Mouse (Mus musculus) midbrain, embryonic 11.5 days (tissue): ENCODE data around the gene Kpna6. TPM values are rescaled to one million over a fixed set of nuclear protein-coding genes. Genes with fewer than 3 reads are reported as not detected.

ENCODE experiments used
- ATAC-seq: fragments of 200-750 bp; cut with Nextera tagmentation; 2 replicates; pipeline ENCODE4 v1.8.0; 2017; ENCODE audit warnings: moderate TSS enrichment, moderate library complexity; ENCODE audit not compliant: low FRiP score
- DNase-seq: peaks from one replicate; pipeline ENCODE4 v3.0.0; 2015; ENCODE audit warnings: low spot score; ENCODE audit errors: missing footprints
- H3K27ac ChIP-seq: fragments of 300-500 bp; sonication (generic); 2 replicates; pipeline ENCODE4 v1.5.1; 2014; ENCODE audit warnings: low read depth, low read length
- H3K27me3 ChIP-seq: fragments of 300-500 bp; sonication (generic); 2 replicates; pipeline ENCODE4 v1.6.1; 2014; ENCODE audit warnings: mild to moderate bottlenecking, low read length, moderate library complexity, mixed read lengths; ENCODE audit not compliant: control insufficient read depth, insufficient read depth
- H3K36me3 ChIP-seq: fragments of 300-500 bp; sonication (generic); 2 replicates; pipeline ENCODE4 v1.6.1; 2014; ENCODE audit warnings: mild to moderate bottlenecking, low read length, moderate library complexity, mixed read lengths; ENCODE audit not compliant: control insufficient read depth, insufficient read depth
- H3K4me1 ChIP-seq: fragments of 300-500 bp; sonication (generic); 2 replicates; pipeline ENCODE4 v1.6.1; 2014; ENCODE audit warnings: low read length; ENCODE audit not compliant: control insufficient read depth, insufficient read depth
- H3K4me2 ChIP-seq: fragments of 300-500 bp; sonication (generic); 2 replicates; pipeline ENCODE4 v1.6.1; 2014; ENCODE audit warnings: mild to moderate bottlenecking, moderate library complexity
- H3K4me3 ChIP-seq: fragments of 300-500 bp; sonication (generic); 2 replicates; pipeline ENCODE4 v1.5.1; 2014; ENCODE audit warnings: low read depth, low read length
- H3K9ac ChIP-seq: fragments of 300-500 bp; sonication (generic); 2 replicates; pipeline ENCODE4 v1.6.1; 2014; ENCODE audit warnings: low read length
- H3K9me3 ChIP-seq: fragments of 300-500 bp; sonication (generic); 2 replicates; pipeline ENCODE4 v1.6.1; 2016; ENCODE audit warnings: low read length; ENCODE audit not compliant: control insufficient read depth
- WGBS: fragments of 180-500 bp; shearing (Covaris S2); extraction: QIAGEN DNeasy Blood & Tissue Kit; methylation state at CpG from one replicate; pipeline ENCODE4 v1.1.7; 2014; 5-methylcytosine and 5-hydroxymethylcytosine counted together
- polyA plus RNA-seq: library from polyadenylated mRNA; unstranded; fragments of >200 nt; fragmentation: Nextera tagmentation; extraction: Ambion mirVana; gene quantifications from 2 replicates; pipeline ENCODE4 v1.2.1, GENCODE M21; 2014

The Kpna6 gene
- polyA plus RNA-seq, 1 experiment from 2014 or later: 14.9 TPM

GRCm38 (mm10) chr4:129615801-129616290, 56.7 kb downstream of the Kpna6 start:
- DNase-seq (no peak), ATAC-seq (no peak)
- Histone ChIP-seq H3K27ac (no peak overlapping the region), H3K27me3 (no peaks in the 10 kb centered on the region), H3K4me3 (no peak overlapping the region), H3K4me1 (peaks cover 8% of the 10 kb centered on the region), H3K4me2 (no peak overlapping the region), H3K36me3 (no peaks in the 10 kb centered on the region), H3K9ac (no peak overlapping the region), H3K9me3 (no peaks in the 10 kb centered on the region)
- 90% methylated on average over 9 of the region's 9 CpGs for WGBS

GRCm38 (mm10) chr4:129614093-129614492, 58.5 kb downstream of the Kpna6 start, which contains the start of gene Dcdc2b:
Gene Dcdc2b (minus strand): TSS chr4:129614257.
- 85% methylated on average over 6 of the region's 6 CpGs for WGBS

GRCm38 (mm10) chr4:129610472-129610871, 62.1 kb downstream of the Kpna6 start:
- Histone ChIP-seq H3K36me3 (peaks cover 12% of the 10 kb centered on the region), H3K9ac (no peak overlapping the region), H3K4me2 (no peak overlapping the region), H3K4me3 (no peak overlapping the region), H3K27me3 (no peaks in the 10 kb centered on the region), H3K9me3 (no peaks in the 10 kb centered on the region), H3K4me1 (no peaks in the 10 kb centered on the region), H3K27ac (no peak overlapping the region)
- WGBS: 79% methylated on average over 4 of the region's 4 CpGs
- peak; percentile 15; the same call in 1 of the 2 replicates for ATAC-seq
- no peak for DNase-seq

More at GRCm38 (mm10) chr4:129614093-129614492, 58.5 kb downstream of the Kpna6 start, which contains the start of gene Dcdc2b:
- no peak for ATAC-seq
- Histone ChIP-seq H3K9me3 (no peaks in the 10 kb centered on the region), H3K4me1 (peaks cover 5% of the 10 kb centered on the region), H3K9ac (no peak within 1 kb of the TSS), H3K27ac (no peak within 1 kb of the TSS), H3K36me3 (no peaks in the 10 kb centered on the region), H3K4me2 (no peak within 1 kb of the TSS), H3K4me3 (no peak within 1 kb of the TSS), H3K27me3 (no peaks in the 10 kb centered on the region)
- DNase-seq: no peak

- Histone ChIP-seq H3K4me2 (no peak overlapping the region), H3K36me3 (peaks cover 12% of the 10 kb centered on the region), H3K27me3 (no peaks in the 10 kb centered on the region), H3K4me1 (no peaks in the 10 kb centered on the region), H3K27ac (no peak overlapping the region), H3K4me3 (no peak overlapping the region), H3K9me3 (no peaks in the 10 kb centered on the region), H3K9ac (no peak overlapping the region)
- ATAC-seq (0 out of 2 replicates have a peak, but pooled peaks have one; percentile 6), DNase-seq (no peak)
- WGBS: 85% methylated on average over 4 of the region's 4 CpGs
Measured at GRCm38 (mm10) chr4:129610026-129610425, 62.5 kb downstream of the Kpna6 start.

GRCm38 (mm10) chr4:129609139-129609631, 63.4 kb downstream of the Kpna6 start:
- H3K9ac ChIP-seq: no peak overlapping the region
- H3K4me2 ChIP-seq: no peak overlapping the region
- peaks cover 14% of the 10 kb centered on the region for H3K36me3 ChIP-seq
- no peaks in the 10 kb centered on the region for H3K27me3 ChIP-seq
- H3K4me3 ChIP-seq: no peak overlapping the region
- 81% methylated on average over 12 of the region's 12 CpGs for WGBS
- H3K4me1 ChIP-seq: no peaks in the 10 kb centered on the region
- ATAC-seq: peak; percentile 18; the same call in 1 of the 2 replicates
- no peak for DNase-seq
- no peak overlapping the region for H3K27ac ChIP-seq
- H3K9me3 ChIP-seq: no peaks in the 10 kb centered on the region

- no peak overlapping the region for H3K9ac ChIP-seq
- 38% methylated on average over 7 of the region's 7 CpGs for WGBS
- no peak overlapping the region for H3K4me2 ChIP-seq
- H3K9me3 ChIP-seq: no peaks in the 10 kb centered on the region
- ATAC-seq (peak; percentile 77), DNase-seq (peak; percentile 93)
- H3K4me3 ChIP-seq: no peak overlapping the region
- no peaks in the 10 kb centered on the region for H3K4me1 ChIP-seq
- H3K36me3 ChIP-seq: peaks cover 14% of the 10 kb centered on the region
- no peak overlapping the region for H3K27ac ChIP-seq
- no peaks in the 10 kb centered on the region for H3K27me3 ChIP-seq
Measured at GRCm38 (mm10) chr4:129608426-129609025, 64.0 kb downstream of the Kpna6 start.

GRCm38 (mm10) chr4:129600233-129601158, 72.1 kb downstream of the Kpna6 start, which contains the start of the genes Eif3i and Tmem234:
Gene Eif3i (minus strand): TSS chr4:129600648.
Gene Tmem234 (plus strand): TSS chr4:129600668.
- under 1% methylated on average over 74 of the region's 74 CpGs for WGBS
- no peaks in the 10 kb centered on the region for H3K9me3 ChIP-seq
- DNase-seq (peak; percentile 98), ATAC-seq (peak; percentile 89)
- H3K27ac ChIP-seq: peak within 1 kb of the TSS; percentile 48
- H3K27me3 ChIP-seq: no peaks in the 10 kb centered on the region
- peaks cover 6% of the 10 kb centered on the region; the same call in 1 of the 2 replicates for H3K36me3 ChIP-seq
- peak within 1 kb of the TSS; percentile 99 for H3K4me3 ChIP-seq
- peaks cover 14% of the 10 kb centered on the region for H3K4me1 ChIP-seq
- H3K9ac ChIP-seq: peak within 1 kb of the TSS; percentile 97
- H3K4me2 ChIP-seq: peak within 1 kb of the TSS; percentile 88
